Mouse (Mus musculus) heart, adult 2 months (tissue): ENCODE data around the gene Knl1. TPM values are rescaled to one million over a fixed set of nuclear protein-coding genes. Genes with fewer than 3 reads are reported as not detected.
A peak's percentile ranks its signal among the peaks of the same experiment; 100 is the strongest.
"Not testable (repeated sequence)": the region's sequence is repeated elsewhere in the genome, so short reads cannot be mapped to it uniquely, and the experiment has no call there.

Experiments used
- DNase-seq, 2 experiments: peaks; one replicate each; pipeline ENCODE4 v3.0.0; 2021
- H3K27ac ChIP-seq: fragments of 200-600 bp; 2 replicates; pipeline ENCODE4 v1.8.1; 2022
- H3K27me3 ChIP-seq: fragments of 200-500 bp; 2 replicates; pipeline ENCODE4 v1.6.1; 2012; ENCODE audit warnings: mild to moderate bottlenecking, low read length, inconsistent platforms, mixed read lengths; ENCODE audit not compliant: control insufficient read depth, insufficient read depth
- H3K36me3 ChIP-seq: fragments of 200-500 bp; 2 replicates; pipeline ENCODE4 v1.6.1; 2012; ENCODE audit warnings: low read length, inconsistent platforms; ENCODE audit not compliant: control insufficient read depth, insufficient read depth
- H3K4me1 ChIP-seq: fragments of 200-500 bp; 2 replicates; pipeline ENCODE4 v1.6.1; 2011; ENCODE audit warnings: low read length; ENCODE audit not compliant: control insufficient read depth, insufficient read depth
- H3K4me3 ChIP-seq: fragments of 200-600 bp; 2 replicates; pipeline ENCODE4 v1.8.1; 2022
- H3K79me2 ChIP-seq: fragments of 200-500 bp; replicated peaks from 2 replicates; pipeline ENCODE4 v1.6.1; 2012; ENCODE audit warnings: mild to moderate bottlenecking, inconsistent platforms, low read length, moderate library complexity, mixed read lengths; ENCODE audit not compliant: control insufficient read depth, insufficient read depth
- H3K9ac ChIP-seq: fragments of 200-500 bp; 2 replicates; pipeline ENCODE4 v1.6.1; 2012; ENCODE audit warnings: low read depth, mild to moderate bottlenecking, control low read depth, inconsistent platforms, low read length, mixed read lengths
- CTCF ChIP-seq: fragments of 200-600 bp; IDR thresholded peaks from 2 replicates; pipeline ENCODE4 v1.8.1; 2022; ENCODE audit warnings: antibody characterized with exemption, mild to moderate bottlenecking, moderate library complexity
- EP300 ChIP-seq: fragments of 200-500 bp; IDR thresholded peaks from 2 replicates; pipeline ENCODE4 v1.6.1; 2011; ENCODE audit warnings: low read depth, low read length, control low read depth; ENCODE audit not compliant: insufficient read depth
- POLR2A ChIP-seq: fragments of 200-500 bp; IDR thresholded peaks from 2 replicates; pipeline ENCODE4 v1.6.1; 2011; ENCODE audit warnings: mild to moderate bottlenecking, low read depth, low read length, control low read depth; ENCODE audit not compliant: insufficient read depth
- WGBS: fragments of 180-500 bp; shearing (Covaris S2); methylation state at CpG from one replicate; pipeline ENCODE4 v1.1.7; 2018; 5-methylcytosine and 5-hydroxymethylcytosine counted together
- intact Hi-C: fragments of 180-260 bp; cut with DNase I; formaldehyde crosslinking; loops from one replicate; pipeline ENCODE4 v1.15.1; 2025
- polyA plus RNA-seq: library from polyadenylated mRNA; depleted of rRNA; stranded (reverse); fragments of >200 nt; gene quantifications from 2 replicates; pipeline ENCODE4 v1.2.3, GENCODE M21; 2012
- total RNA-seq, 2 experiments: library from RNA; stranded (reverse); gene quantifications; 2 replicates each; pipeline ENCODE4 v1.2.3; 2021

Knl1 gene
- total and polyA plus RNA-seq, 3 experiments: 0.02 to 0.48 (median 0.39) TPM

DNA sequence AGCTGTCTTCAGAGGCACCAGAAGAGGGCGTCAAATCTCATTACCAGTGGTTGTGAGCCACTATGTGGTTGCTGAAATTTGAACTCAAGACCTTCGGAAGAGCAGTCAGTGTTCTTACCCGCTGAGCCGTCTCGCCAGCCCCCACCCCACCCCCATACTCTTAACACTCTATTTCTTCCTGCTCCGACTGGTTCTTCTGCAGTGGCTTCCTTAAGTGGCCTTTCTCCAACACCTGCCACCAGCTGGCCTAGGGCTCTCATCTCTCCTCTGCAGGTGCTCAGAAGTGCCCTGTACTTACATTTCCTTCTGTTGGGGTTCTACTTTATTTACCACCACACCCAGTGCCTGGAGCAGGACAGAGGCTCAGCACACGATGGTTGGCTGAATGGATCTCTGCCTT lies 31.9 kb upstream of the Knl1 start:
- no peak for DNase-seq
- 68% methylated on average over 7 of the region's 7 CpGs for WGBS

DNA sequence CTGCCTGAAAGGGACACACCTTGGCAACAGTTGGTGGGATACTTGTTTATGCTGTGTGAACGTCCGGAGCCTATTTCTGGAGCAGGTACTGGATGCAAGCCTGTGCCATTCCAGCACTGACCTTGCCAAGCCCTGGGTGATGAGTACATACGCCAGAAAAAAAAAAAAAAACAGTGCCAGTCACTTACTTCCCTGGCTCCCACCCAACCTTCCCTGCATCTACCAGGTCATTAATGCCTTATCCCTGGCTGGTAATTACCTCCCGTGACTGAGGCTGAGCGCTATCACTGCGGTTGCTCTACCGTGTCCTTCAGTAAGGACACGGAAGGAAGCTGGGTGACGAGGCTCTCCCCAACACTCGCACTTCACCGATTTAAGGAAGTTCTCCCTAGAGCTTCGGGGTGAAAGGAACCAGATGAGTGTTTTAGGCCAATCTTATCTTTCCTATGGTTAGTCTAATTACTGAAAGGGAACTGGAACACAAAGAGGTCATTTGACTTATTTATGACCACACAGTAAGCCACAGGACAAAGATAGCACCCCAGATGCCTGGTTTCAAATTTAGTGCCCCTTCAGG lies 31.2 kb upstream of the Knl1 start:
- TF ChIP-seq EP300 (0 out of 2 replicates have a peak, but pooled peaks have one; percentile 8), CTCF (no peak), POLR2A (0 out of 2 replicates have a peak, but pooled peaks have one; percentile 17)
- no peak overlapping the region for H3K4me3 ChIP-seq
- peak; percentile 50 to 80 for DNase-seq
- 32% methylated on average over 12 of the region's 12 CpGs for WGBS
- no peaks in the 10 kb centered on the region for H3K36me3 ChIP-seq
- H3K27me3 ChIP-seq: no peaks in the 10 kb centered on the region
- peaks cover 3% of the 10 kb centered on the region for H3K4me1 ChIP-seq
- H3K9ac ChIP-seq: no peak overlapping the region
- peak overlapping the region; percentile 87 for H3K27ac ChIP-seq
- intact Hi-C loops: loop anchor here (5.0 kb wide), 1 partner anchor 38 kb away; no protein-coding TSS in a partner anchor
- H3K79me2 ChIP-seq: no peaks in the 10 kb centered on the region

More for the DNA sequence above, 31.9 kb upstream of the Knl1 start:
- intact Hi-C loops: loop anchor here (5.0 kb wide), 1 partner anchor 38 kb away; no protein-coding TSS in a partner anchor
- Histone ChIP-seq H3K27me3 (no peaks in the 10 kb centered on the region), H3K4me3 (no peak overlapping the region), H3K9ac (no peak overlapping the region), H3K79me2 (no peaks in the 10 kb centered on the region), H3K36me3 (no peaks in the 10 kb centered on the region), H3K27ac (peak overlapping the region; percentile 31; the same call in 1 of the 2 replicates), H3K4me1 (peaks cover 3% of the 10 kb centered on the region)
- TF ChIP-seq CTCF: peak; percentile 10; the same call in 1 of the 2 replicates
- TF ChIP-seq EP300: no peak
- TF ChIP-seq POLR2A: no peak

DNA sequence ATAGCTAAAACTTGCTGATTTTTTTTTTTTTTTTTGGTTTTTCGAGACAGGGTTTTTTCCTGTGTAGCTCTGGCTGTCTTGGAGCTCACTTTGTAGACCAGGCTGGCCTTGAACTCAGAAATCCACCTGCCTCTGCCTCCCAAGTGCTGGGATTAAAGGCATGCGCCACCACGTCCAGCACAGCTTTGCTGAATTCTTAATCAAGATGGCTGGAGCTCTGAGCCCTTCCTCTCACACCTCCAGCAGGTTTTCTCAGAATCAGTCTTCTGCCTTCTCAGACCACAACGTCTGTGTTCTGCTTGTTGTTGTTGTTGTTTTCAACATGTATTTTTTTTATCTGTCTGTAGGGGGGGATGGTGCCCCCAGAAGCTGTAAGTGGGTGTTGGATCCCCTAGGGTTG lies 30.6 kb upstream of the Knl1 start:
- not testable (repeated sequence) for H3K9ac ChIP-seq, H3K79me2 ChIP-seq, H3K36me3 ChIP-seq, H3K4me3 ChIP-seq, H3K4me1 ChIP-seq, DNase-seq, H3K27me3 ChIP-seq
- H3K27ac ChIP-seq: peak overlapping the region; percentile 87
- WGBS: 77% methylated on average over 4 of the region's 4 CpGs
- intact Hi-C loops: loop anchor here (5.0 kb wide), 1 partner anchor 39 kb away; no protein-coding TSS in a partner anchor

DNA sequence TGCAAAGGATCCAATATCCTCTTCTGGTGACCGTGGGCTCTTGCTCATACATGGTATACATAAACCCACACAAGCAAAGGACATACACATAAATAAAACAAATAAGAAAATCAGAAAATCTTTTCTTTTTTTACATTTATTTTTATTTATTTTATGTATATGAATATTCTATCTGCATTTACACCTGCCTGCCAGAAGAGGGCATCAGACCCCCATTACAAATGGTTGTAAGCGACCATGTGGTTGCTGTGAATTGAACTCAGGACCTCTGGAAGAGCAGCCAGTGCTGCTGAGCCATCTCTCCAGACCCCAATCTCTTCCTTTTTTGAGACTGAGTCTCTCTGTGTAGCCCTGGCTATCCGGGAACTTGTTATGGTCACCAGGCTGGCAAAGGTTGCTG lies 29.3 kb upstream of the Knl1 start:
- Histone ChIP-seq H3K27ac (no peak overlapping the region), H3K27me3 (no peaks in the 10 kb centered on the region), H3K9ac (no peak overlapping the region), H3K36me3 (no peaks in the 10 kb centered on the region), H3K4me3 (no peak overlapping the region), H3K4me1 (peaks cover 3% of the 10 kb centered on the region), H3K79me2 (no peaks in the 10 kb centered on the region)
- intact Hi-C loops: loop anchor here (5.0 kb wide), 1 partner anchor 40 kb away; no protein-coding TSS in a partner anchor
- WGBS: 89% methylated on average over 3 of the region's 3 CpGs
- no peak for DNase-seq
- TF ChIP-seq EP300 (no peak), CTCF (peak; percentile 57), POLR2A (no peak)

DNA sequence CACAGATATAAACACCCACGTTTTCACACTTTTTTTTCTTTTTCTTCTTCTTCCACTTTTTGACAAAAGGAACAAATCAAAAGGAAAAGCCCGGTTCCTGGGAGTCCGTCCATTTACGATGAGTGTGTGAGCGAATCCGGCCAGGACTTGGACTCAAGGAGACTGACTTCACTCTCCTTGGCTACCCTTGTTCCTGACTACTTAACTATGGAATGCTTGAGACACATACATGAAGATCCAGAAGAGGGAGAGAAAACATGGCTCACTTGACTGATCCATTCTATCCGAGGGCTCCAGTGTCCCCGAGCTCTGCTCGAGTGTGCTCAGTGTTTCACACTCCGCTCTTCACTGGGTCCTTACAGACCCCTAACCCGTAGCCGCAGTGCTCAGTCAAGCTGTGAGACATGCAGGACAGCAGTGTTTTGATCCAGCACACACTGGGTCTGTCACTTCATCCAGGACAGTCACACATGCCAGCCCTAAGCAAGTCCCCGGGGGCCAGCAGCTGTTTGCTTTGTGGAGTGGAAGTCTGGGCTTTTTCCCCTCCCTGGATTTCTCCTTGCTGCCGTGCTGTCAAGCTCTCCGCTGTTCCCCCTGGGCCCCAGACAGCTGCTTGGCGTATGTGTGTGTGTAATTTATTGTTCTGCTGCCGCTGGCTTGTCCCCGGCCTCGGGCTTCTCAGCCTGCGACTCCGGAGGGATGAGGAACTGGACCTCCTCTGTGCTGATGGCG lies 28.4 kb upstream of the Knl1 start:
- Histone ChIP-seq H3K36me3 (no peaks in the 10 kb centered on the region), H3K27ac (peak overlapping the region; percentile 57), H3K9ac (no peak overlapping the region), H3K27me3 (no peaks in the 10 kb centered on the region), H3K4me1 (peaks cover 3% of the 10 kb centered on the region), H3K4me3 (no peak overlapping the region), H3K79me2 (no peaks in the 10 kb centered on the region)
- WGBS: 67% methylated on average over 22 of the region's 22 CpGs
- peak; percentile 65 to 73 for DNase-seq
- intact Hi-C loops: loop anchor here (5.0 kb wide), 1 partner anchor 41 kb away; no protein-coding TSS in a partner anchor
- TF ChIP-seq POLR2A (no peak), CTCF (no peak), EP300 (no peak)

DNA sequence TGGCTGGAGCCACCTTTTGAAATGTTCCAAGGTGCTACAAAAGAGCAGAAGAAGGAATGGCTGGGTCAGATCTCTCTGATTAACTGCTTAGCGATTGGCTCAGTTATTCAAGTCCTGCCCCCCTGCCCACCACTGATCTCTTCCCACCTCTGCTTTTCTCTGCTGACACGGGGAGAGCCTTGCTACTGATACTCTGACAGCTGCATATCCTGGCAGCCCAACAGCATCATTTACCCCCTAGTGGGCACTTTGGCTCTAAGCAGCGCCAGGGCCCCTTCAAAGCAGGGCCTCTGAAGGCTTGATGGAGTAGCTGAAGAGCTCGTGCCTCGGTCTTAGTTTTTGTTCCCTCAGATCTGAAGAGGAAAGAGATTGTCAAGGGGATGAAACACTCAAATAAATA lies 27.8 kb upstream of the Knl1 start:
- Histone ChIP-seq H3K4me3 (no peak overlapping the region), H3K36me3 (no peaks in the 10 kb centered on the region), H3K79me2 (no peaks in the 10 kb centered on the region), H3K9ac (no peak overlapping the region), H3K27ac (peak overlapping the region; percentile 57), H3K27me3 (no peaks in the 10 kb centered on the region), H3K4me1 (peaks cover 3% of the 10 kb centered on the region)
- intact Hi-C loops: loop anchor here (5.0 kb wide), 1 partner anchor 42 kb away; no protein-coding TSS in a partner anchor
- TF ChIP-seq EP300 (no peak), CTCF (peak; percentile 22)
- DNase-seq: no peak
- WGBS: 51% methylated on average over 5 of the region's 5 CpGs
